In genomic region chr1:61874875-61875274, GRCm38 (mm10) we compare ENCODE assay signal across 28 mouse cellular contexts.
"Had no signal": no experiment of that assay in that cellular context is flagged by ENCODE, and none has a peak within 500 bp of the region (broad histone marks: within the 10 kb centered on the region; RNA-seq: fewer than 3 reads in every experiment).

No protein-coding gene starts in this region.

- H3K4me3 ChIP-seq: embryonic facial prominence, embryonic 10.5 days; embryonic facial prominence, embryonic 12.5 days; embryonic facial prominence, embryonic 13.5 days; embryonic facial prominence, embryonic 15.5 days; erythroblast, embryonic 14.5 days; forebrain, embryonic 10.5 days; forebrain, embryonic 12.5 days; forebrain, embryonic 13.5 days; forebrain, embryonic 15.5 days; gastrocnemius, adult 2 months had no signal

- H3K4me1 ChIP-seq: embryonic facial prominence, embryonic 12.5 days; embryonic facial prominence, embryonic 15.5 days had no signal

- H3K27me3 ChIP-seq: embryonic facial prominence, embryonic 12.5 days; embryonic facial prominence, embryonic 13.5 days; embryonic facial prominence, embryonic 15.5 days; forebrain, embryonic 12.5 days; forebrain, embryonic 13.5 days; forebrain, embryonic 15.5 days had no signal

- DNase-seq: cerebellum, adult 2 months; cerebellum, adult 8-10 months; cerebellum, adult 9-10 months; cerebellum, adult 9-11 months; cerebellum, postnatal 10 days; cerebellum, postnatal 14 days; cerebellum, postnatal 25 days; cerebellum, postnatal 36 days; embryo, embryonic 11 days; forebrain, postnatal 0 days; gastrocnemius, adult 2 months; gastrocnemius, postnatal 10 days; gastrocnemius, postnatal 14 days; gastrocnemius, postnatal 25 days; gastrocnemius, postnatal 36 days; heart, adult 11 months; heart, adult 18-20 months had no signal

- H3K9ac ChIP-seq: embryonic facial prominence, embryonic 12.5 days; embryonic facial prominence, embryonic 13.5 days; embryonic facial prominence, embryonic 15.5 days; forebrain, embryonic 12.5 days; forebrain, embryonic 13.5 days; forebrain, embryonic 15.5 days; forebrain, postnatal 0 days had no signal

- ATAC-seq: forebrain, embryonic 13.5 days; forebrain, embryonic 14.5 days; forebrain, embryonic 15.5 days; forebrain, embryonic 16.5 days; forebrain, postnatal 0 days had no signal

- H3K27ac ChIP-seq: embryonic facial prominence, embryonic 10.5 days; embryonic facial prominence, embryonic 12.5 days; embryonic facial prominence, embryonic 13.5 days; embryonic facial prominence, embryonic 15.5 days; forebrain, embryonic 10.5 days; forebrain, embryonic 12.5 days; forebrain, embryonic 13.5 days; forebrain, embryonic 15.5 days; gastrocnemius, adult 2 months had no signal

- H3K9me3 ChIP-seq: embryonic facial prominence, embryonic 10.5 days; embryonic facial prominence, embryonic 12.5 days; embryonic facial prominence, embryonic 13.5 days; embryonic facial prominence, embryonic 15.5 days; forebrain, embryonic 10.5 days; forebrain, embryonic 12.5 days; forebrain, embryonic 13.5 days; forebrain, embryonic 15.5 days had no signal

- H3K36me3 ChIP-seq: embryonic facial prominence, embryonic 10.5 days; embryonic facial prominence, embryonic 12.5 days; embryonic facial prominence, embryonic 13.5 days; embryonic facial prominence, embryonic 15.5 days; forebrain, embryonic 10.5 days; forebrain, embryonic 12.5 days; forebrain, embryonic 15.5 days had no signal

- H3K4me2 ChIP-seq: embryonic facial prominence, embryonic 12.5 days; embryonic facial prominence, embryonic 13.5 days; embryonic facial prominence, embryonic 15.5 days; forebrain, embryonic 12.5 days; forebrain, embryonic 13.5 days; forebrain, embryonic 15.5 days had no signal
